Mouse (Mus musculus): ENCODE results near the gene Dnmt1.

- no peak for TF ChIP-seq CTCF (IDR thresholded peaks at IDR 0.05)
- no peak for TF ChIP-seq EP300 (IDR thresholded peaks at IDR 0.05; ENCODE audit: insufficient read depth, low read depth, low read length)
- no peak for TF ChIP-seq POLR2A (IDR thresholded peaks at IDR 0.05; ENCODE audit: insufficient read depth, low read depth, low read length)
Observed at GRCm38 (mm10) chr9:20887191-20887590, 72.5 kb downstream of the Dnmt1 start.

Measured in heart, adult 2 months (tissue).